Mouse (Mus musculus): ENCODE data around the gene Rbfox3.

The Rbfox3 gene

DNA sequence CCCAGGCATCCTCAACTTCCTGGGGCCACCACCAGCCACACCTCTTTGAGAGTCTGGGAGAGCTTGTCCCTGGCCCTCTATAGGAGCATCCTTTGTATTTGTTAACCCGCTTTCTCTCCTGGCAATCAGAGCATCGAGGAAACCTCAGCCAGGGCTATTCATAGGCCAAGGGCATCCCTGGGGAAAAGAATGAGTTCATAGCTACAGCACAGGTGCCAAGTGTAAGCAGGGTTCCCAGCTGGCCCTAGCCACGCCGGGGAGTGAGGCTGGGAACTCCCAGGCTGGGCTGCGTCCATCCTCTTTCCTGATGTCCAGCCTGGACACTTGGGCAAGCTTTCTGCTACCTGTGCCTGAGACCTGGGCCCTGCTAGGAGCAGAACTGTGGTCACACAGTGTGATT is 241.6 kb downstream of the Rbfox3 start:
- no peak for DNase-seq (ENCODE audit: low read depth, low spot score)

GRCm38 (mm10) chr11:118668351-118668750 is 243.0 kb downstream of the Rbfox3 start:
- no peak for DNase-seq (ENCODE audit: low read depth, low spot score)

DNA sequence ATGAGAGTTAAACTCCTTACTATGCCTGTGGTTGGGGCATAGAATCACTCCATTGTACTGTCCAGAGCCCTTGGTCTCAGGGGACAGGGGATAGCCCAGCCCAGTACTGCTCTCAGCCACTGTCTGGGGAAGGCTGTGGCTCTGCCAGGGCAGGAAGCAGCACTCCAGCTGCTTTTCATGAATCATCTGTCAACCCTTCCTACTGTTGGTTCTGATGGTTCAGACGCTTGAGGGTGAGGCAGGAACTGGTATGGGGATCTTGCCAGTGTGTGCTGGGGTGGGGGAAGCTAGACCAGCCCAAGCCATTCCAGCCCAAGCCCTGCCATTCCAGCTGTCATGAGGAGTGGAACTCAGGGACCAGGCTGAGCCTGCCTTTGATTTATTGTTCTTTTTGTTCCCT is 243.5 kb downstream of the Rbfox3 start:
- no peak for DNase-seq (ENCODE audit: low read depth, low spot score)

GRCm38 (mm10) chr11:118666172-118666571 is 245.2 kb downstream of the Rbfox3 start:
- DNase-seq (ENCODE audit: low read depth, low spot score), result no peak

GRCm38 (mm10) chr11:118663305-118663704 is 248.1 kb downstream of the Rbfox3 start:
- DNase-seq (ENCODE audit: low read depth, low spot score), result no peak

DNA sequence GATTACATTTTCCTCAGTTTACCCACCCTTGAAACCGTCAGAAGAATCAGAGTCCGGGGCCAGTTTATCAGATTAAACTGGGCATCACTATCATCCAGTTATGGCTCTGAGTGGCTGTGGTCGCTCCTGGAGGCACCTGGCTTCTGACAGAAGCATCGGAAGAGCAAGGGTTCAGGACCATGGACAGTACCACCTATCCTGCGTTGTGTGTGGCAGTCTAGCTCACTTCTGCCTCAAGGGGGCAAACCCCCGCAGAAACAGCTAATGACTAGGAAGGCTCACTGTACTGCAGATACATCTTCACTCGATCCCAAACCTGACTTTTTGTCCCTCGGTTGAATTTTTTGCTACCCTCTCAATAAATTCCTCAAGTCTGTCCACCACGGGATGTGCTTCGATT is 252.1 kb downstream of the Rbfox3 start:
- no peak for DNase-seq (ENCODE audit: low read depth, low spot score)

DNA sequence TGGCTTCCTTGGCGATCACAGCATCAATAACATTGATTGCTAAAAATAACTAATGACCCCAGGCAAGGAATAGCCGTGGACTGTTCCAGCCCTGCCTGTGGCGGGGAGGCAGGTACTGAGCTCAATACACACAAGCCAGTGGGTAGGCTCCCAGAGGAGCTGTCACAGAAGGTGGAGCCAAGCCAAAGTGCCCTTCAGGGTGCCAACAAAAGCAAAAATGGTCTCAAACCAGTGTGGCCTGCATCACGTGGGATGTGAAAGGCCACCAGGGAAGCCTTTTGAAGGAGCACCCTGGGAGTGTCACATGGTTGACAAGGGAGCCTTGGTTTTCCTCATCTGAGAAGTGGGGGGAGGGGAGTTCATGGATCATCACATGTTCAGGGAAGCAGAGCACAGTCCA is 255.6 kb downstream of the Rbfox3 start:
- no peak for DNase-seq (ENCODE audit: low read depth, low spot score)

DNA sequence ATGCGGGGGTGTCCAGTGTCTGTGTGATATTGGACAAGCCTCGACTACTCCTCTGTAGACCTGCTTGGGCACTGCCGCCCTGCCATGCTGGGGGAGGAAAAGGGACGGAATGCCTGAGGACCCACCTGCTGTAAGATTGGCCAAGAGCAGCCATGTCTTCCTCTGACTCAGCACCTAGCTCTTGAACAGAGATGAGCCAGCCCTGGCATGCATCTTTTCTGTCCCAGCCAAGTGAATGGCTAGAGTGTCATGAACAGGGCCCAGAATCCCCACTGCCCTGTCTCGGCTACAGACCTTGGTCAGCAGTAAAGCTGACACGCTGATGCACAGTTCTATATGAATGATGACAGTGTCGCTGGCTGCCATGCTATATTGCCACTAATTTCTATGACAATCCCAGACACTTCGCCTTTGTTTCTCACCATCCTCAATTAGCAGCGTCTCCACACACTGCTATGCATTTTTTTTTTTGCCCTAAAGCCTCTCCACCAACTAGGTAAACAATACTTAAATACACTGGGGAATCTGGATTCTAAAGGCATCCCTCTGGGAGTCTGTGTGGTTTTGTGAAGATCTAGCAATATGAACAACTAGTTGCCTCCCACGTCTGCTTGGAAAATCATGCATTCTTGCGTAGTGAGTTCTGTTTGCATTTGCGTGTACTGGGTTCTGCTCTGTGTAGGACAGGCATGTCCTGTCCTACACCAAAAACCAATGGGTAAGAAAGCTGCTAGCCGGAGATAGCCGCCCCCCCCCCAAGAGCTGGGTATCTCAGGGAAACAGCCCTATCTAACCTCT is 257.7 kb downstream of the Rbfox3 start:
- no peak for DNase-seq (ENCODE audit: low read depth, low spot score)

DNA sequence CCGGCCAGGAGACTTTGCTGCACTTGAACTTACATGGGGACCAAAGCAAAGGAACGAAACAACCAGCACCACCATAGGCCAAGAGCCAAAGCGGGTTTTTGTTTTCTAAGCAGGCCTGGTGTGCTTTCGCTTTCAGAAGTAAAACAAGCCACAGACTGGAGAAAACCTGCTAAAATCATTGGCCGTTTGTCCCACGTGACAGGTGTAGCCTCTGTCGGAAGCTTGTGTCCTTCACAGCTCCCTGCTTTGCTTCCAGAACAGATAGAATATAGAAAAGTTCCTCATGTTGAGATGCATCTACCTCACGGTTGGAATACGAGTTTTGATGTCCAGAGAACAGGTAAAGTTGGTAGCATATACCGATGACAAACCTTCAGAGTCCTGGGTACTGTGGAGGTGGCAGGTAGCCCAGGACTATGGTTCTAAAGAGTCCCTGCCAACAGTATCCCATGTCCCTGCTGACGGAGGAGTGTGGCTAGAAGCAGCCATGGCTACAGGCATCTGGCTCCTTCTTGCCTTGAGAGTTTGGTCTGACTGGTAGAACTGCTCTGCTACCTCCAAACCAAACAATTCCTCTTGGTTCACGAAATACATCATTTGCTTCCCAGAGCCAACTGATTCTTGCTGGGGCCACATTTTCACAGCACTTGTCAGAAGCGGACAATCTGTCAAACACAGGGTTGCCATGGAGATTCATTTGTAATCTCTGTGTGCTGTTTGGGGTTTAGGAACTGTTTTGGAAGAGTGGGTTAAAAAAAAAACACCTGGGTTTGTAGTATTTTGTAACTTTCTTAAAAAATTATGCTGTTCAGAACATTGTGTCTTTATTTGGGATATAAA is 258.8 kb downstream of the Rbfox3 start:
- no peak for DNase-seq (ENCODE audit: low read depth, low spot score)

DNA sequence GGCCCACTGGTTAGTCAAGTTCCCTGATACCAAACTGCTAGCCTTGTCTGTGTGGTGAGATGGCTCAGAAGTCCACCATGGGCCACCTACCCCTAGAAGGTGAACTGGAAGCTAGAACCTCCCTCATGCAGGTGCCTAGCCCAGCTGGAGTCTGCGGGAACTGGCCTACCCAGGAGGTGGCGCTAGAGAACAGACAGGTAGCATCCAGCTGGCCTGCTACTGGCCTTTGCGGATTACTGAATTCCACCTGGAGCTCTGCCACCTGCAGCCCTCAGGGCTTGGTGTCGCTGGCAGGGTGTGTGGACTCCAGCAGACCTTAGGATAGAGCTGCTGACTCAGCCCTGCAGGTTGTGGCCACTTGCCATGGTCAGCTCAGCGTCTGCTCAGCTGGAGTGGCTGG is 263.0 kb downstream of the Rbfox3 start:
- DNase-seq (ENCODE audit: low read depth, low spot score), result no peak

DNA sequence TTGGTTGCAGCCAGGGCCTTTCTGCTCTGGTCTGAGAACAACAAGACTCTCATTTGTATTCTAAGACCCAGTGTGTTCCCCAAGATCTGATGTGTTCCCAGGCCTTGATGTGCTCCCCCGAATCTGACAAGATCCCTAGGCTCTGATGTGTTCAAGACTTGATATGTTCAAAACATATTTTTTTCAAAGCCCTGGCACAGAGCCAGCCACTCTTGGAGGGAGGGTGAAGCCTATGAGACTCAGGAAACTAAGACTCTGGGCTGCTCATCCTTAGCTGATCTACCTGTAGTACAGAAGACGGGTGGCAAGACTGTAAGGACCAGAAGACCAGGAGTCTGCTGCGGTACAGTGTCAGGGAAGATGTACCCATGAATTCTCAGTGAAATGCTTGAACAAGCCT is 264.5 kb downstream of the Rbfox3 start:
- DNase-seq (ENCODE audit: low read depth, low spot score), result no peak

DNA sequence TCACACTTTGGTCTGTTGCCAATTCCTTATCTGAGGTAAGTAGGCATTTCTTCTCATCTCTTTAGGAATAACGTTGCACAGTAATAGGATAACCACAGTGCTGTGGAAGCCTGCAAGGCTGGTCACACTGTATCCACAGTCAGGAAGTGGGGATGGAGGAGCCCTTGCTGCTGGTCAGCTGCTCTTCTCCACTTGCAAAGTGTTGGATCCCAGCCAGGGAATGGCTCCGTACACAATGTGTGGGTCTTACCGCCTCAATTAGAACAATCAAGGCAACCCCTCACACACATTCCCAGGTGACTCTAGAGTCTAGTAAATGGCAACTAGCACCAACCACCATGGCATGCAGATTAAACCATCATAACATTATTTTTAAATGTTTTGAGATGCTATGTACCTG is 266.2 kb downstream of the Rbfox3 start:
- no peak for DNase-seq (ENCODE audit: low read depth, low spot score)

DNA sequence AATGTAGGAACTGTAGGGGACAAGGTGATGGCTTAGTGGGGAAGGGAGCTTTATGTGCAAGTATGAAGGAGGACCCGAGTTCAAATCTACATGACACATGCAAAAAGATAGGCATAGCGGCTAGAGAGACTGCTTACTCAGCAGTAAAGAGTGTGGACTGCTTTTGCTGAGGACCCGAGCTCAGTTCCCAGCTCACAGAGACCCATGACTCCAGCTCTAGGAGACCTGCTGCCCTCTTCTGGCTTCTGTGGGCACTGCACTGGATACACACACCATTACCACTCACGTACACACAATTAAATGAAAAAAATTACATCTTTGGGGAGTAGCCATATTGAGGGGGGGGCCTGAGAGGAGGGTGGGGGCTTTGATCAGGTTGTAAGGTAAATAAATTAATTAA is 270.7 kb downstream of the Rbfox3 start:
- DNase-seq (ENCODE audit: low read depth, low spot score), result no peak

DNA sequence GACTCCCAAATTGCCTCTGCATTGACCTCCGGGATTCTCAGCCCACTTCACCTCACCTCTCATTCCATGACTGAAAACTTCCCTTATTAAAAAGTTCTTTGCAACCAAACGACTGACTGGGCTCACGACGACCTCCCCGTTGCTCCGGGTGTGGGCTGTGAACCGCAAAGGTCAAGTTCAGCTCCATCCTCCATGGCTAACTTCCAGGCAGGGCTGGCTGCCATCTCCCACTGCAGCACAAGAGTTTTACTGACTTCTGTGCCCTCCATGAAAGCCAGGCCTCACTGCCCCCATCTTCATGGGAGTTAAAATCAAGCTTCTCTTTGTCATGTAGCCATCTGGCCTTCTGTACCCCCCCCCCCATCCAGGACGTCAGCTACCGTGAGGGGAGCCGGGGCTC is 273.7 kb downstream of the Rbfox3 start:
- DNase-seq (ENCODE audit: low read depth, low spot score), result no peak

DNA sequence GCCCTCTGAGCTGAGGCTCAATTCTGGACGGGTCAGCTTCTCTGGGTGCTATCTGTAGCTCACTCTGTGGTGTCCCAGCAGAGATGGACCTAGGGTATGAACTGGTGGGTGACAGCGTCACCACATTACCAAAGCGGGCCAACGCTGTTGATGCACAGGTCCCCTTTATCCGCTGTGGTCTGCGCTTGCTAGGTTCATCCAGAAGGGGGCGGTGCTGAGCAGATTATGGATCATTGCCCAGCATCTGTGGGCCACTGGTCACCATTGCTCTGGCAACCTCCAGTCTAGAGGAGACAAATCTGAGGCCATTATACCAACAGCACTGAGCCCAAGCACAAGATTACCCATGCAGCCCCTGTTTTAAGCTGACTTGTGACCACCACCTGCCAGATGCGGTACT is 276.8 kb downstream of the Rbfox3 start:
- no peak for DNase-seq (ENCODE audit: low read depth, low spot score)

DNA sequence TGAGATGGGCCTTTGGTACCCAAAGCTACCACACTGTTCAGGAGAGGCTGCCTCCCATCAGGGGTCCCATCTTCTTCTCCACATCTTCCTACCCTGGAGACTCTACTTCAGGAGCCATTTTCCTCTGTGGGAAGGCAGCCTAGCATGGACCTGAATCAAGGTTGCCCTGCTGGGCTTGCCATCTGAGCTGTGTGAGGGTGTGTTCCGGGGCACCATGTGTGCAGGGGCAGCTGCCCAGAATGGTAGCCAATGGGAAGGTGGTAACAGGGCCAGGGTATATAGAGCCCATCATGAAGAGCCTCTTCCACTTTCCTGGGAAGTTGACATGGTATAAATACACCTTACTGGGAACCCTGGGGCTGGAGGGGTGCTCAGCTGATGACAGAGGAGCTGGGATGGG is 281.7 kb downstream of the Rbfox3 start:
- no peak for DNase-seq (ENCODE audit: low read depth, low spot score)

DNA sequence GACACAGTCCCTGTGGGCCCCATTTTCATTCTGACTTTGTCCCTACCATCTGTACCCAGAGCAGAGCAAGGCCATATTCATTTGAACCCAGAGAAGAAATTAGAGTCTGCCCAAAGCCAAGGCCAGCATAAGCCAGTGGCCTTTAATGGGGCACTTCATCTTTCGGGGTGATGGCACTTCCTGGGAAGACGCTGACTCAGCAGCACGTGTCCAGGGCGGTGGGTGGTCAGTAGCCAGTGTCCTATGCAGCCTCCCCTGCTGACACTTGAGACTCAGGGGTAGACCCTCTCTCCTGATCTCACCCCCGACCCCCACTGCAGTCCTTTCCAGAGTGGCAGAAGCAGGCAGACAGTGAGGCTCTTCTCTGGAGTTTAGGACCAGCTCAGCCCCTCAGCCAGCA is 283.9 kb downstream of the Rbfox3 start:
- no peak for DNase-seq (ENCODE audit: low read depth, low spot score)

- no peak for DNase-seq (ENCODE audit: low read depth, low spot score)
Observed at GRCm38 (mm10) chr11:118620869-118621268, 290.5 kb downstream of the Rbfox3 start.

GRCm38 (mm10) chr11:118614126-118614525 is 297.3 kb downstream of the Rbfox3 start:
- no peak for DNase-seq (ENCODE audit: low read depth, low spot score)

- DNase-seq (ENCODE audit: low read depth, low spot score), result no peak
Observed at GRCm38 (mm10) chr11:118610128-118610527, 301.3 kb downstream of the Rbfox3 start.

GRCm38 (mm10) chr11:118609236-118610000 is 302.0 kb downstream of the Rbfox3 start:
- no peak for DNase-seq (ENCODE audit: low read depth, low spot score)

DNA sequence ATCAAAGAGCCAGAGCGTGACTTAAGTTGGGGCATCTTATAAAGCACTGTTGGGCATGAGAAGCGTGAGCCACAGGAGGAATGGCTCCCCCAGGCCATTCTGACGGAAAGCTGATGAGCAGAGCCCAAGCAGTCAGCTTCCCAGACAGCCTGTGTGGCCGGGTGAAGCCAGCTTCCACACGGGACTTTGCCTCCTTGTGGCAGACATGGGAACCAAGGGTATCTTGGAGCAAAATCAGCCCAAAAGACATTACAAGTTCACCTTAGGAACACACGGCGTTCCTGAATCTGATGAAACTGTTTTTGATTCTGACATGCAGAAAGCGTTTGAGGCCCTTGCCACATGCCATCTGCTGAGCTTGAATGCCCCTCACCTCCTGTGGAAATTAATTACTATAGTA is 303.5 kb downstream of the Rbfox3 start:
- DNase-seq (ENCODE audit: low read depth, low spot score), result no peak
